In genomic region chr3:103808891-103809798, GRCm38 (mm10) we compare ENCODE assay signal across 8 mouse cellular contexts. TPM values are rescaled to one million over a fixed set of nuclear protein-coding genes. Genes with fewer than 3 reads are reported as not detected.
DNase-seq lines count a peak whose midpoint lies in the region; ATAC-seq lines count a peak whose summit lies in the region.

Gene Dclre1b (minus strand): TSS chr3:103809444.
Gene Ap4b1 (plus strand): TSS chr3:103809520.
Gene Gm43064 (plus strand): TSS chr3:103809573.

- intact Hi-C loops in gastrocnemius, postnatal 14 days (cut with DNase I; ENCODE audit: low total_unique reads), result no loop called here
- intact Hi-C loops in left cerebral cortex, postnatal 10 days (cut with DNase I), result loop anchor here (1.0 to 5.0 kb wide), 2 partner anchors 18 to 57 kb away; partner anchors contain the start of gene Hipk1

- peak; percentile 95 for DNase-seq in adipocyte (ENCODE audit: low spot score)
- peak; percentile 94 for DNase-seq in embryo, embryonic 10 days (ENCODE audit: low spot score)
- DNase-seq in gastrocnemius, postnatal 14 days, result peak; percentile 94
- DNase-seq in left cerebral cortex, postnatal 10 days (ENCODE audit: extremely low spot score in 1 of 2, low spot score in 2 of 2), result peak; percentile 86 to 95
- DNase-seq in right cerebral cortex, postnatal 25 days, result peak; percentile 88
- peak; percentile 87 to 92 for DNase-seq in urinary bladder, postnatal 4 days (ENCODE audit: low spot score in 2 of 2)

- peak; percentile 89 for ATAC-seq in inflammation-experienced regulatory T-cells, adult 6 months
- ATAC-seq in megakaryocyte-erythroid progenitor cell, adult 5-6 weeks (replicated peaks; ENCODE audit: low FRiP score, low TSS enrichment, poor library complexity, severe bottlenecking), result peak; percentile 87

RNA-seq across cellular contexts. Expression of gene Dclre1b, which starts in this region (rescaled TPM):
- total RNA-seq in gastrocnemius, postnatal 14 days (2021), result 1 to 10 TPM; 3.7 to 7.1 TPM
- polyA plus RNA-seq in inflammation-experienced regulatory T-cells, adult 6 months (2017; shearing (Covaris generic)), result 10 to 100 TPM; 16.5 to 23.8 (median 17.7) TPM
- total RNA-seq in left cerebral cortex, postnatal 10 days (2021), result 1 to 10 TPM; 7.9 to 8.9 TPM
- 17.9 and 25.4 TPM in 2 replicates for total RNA-seq in megakaryocyte-erythroid progenitor cell, adult 5-6 weeks (2014; fragmentation: Nextera tagmentation)
- 8.3 and 9.8 TPM in 2 replicates for total RNA-seq in megakaryocyte-erythroid progenitor cell, adult 5-6 weeks (2017)

RNA-seq across cellular contexts. Expression of gene Ap4b1, which starts in this region (rescaled TPM):
- total RNA-seq in gastrocnemius, postnatal 14 days (2021), result 10 to 100 TPM in 1 of 2 experiments, 1 to 10 TPM in 1; 8.6 to 10.6 TPM
- polyA plus RNA-seq in inflammation-experienced regulatory T-cells, adult 6 months (2017; shearing (Covaris generic)), result 10 to 100 TPM; 16.5 to 21.5 (median 16.7) TPM
- 10 to 100 TPM; 13.6 to 15.7 TPM for total RNA-seq in left cerebral cortex, postnatal 10 days (2021)
- 14.9 and 22.2 TPM in 2 replicates for total RNA-seq in megakaryocyte-erythroid progenitor cell, adult 5-6 weeks (2014; fragmentation: Nextera tagmentation)
- 14.6 and 28.8 TPM in 2 replicates for total RNA-seq in megakaryocyte-erythroid progenitor cell, adult 5-6 weeks (2017)

RNA-seq across cellular contexts. Expression of gene Gm43064, which starts in this region (rescaled TPM):
- total RNA-seq in gastrocnemius, postnatal 14 days (2021), result under 1 TPM in 1 of 2 experiments, not detected in 1; 0.11 TPM
- polyA plus RNA-seq in inflammation-experienced regulatory T-cells, adult 6 months (2017; shearing (Covaris generic)), result under 1 TPM in 2 of 3 experiments, not detected in 1; 0.13 to 0.78 TPM
- not detected for total RNA-seq in left cerebral cortex, postnatal 10 days (2021)
- total RNA-seq in megakaryocyte-erythroid progenitor cell, adult 5-6 weeks (2014; fragmentation: Nextera tagmentation), result not detected in 2 replicates
- not detected in 2 replicates for total RNA-seq in megakaryocyte-erythroid progenitor cell, adult 5-6 weeks (2017)

Comparison
In these comparisons a context has a peak if more than half of its experiments do, and no peak if none do; other contexts are left out.
1. Peak in every context shown above with its lines: DNase-seq and ATAC-seq.